Mouse (Mus musculus): Measurements from ENCODE around the gene Vps54. TPM values are rescaled to one million over a fixed set of nuclear protein-coding genes. Genes with fewer than 3 reads are reported as not detected.
"Not testable (repeated sequence)": the region's sequence is repeated elsewhere in the genome, so short reads cannot be mapped to it uniquely, and the experiment has no call there.

The Vps54 gene
- total and polyA plus RNA-seq, 2 experiments from 2014 or later, result 5.6 to 40.2 TPM

DNA sequence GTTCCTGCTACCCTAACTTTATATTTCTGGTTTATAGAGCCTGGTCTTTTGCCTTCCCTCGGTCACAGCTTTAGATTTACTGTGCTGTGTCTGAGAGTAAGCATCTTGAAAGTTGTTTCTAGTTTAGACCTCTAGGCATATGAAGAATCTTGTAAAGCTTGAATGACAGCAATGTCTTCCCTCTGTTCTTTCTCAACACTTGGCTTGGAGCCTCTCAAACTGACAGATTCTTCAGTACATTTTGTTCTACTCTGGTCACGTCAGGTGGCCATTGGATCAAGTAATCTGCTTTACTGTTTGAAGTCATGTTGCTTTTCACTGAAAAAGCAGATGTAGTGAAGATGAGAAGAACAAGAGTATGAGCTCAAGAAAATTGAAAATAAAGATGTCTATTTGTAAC is 37.1 kb downstream of the Vps54 start:
- no peak for TF ChIP-seq CTCF (IDR thresholded peaks at IDR 0.05; ENCODE audit: low read depth)
- no peaks in the 10 kb centered on the region for H3K9me3 ChIP-seq (ENCODE audit: low read length)
- no peaks in the 10 kb centered on the region for H3K27me3 ChIP-seq (ENCODE audit: insufficient read depth, low read length)
- peaks cover 9% of the 10 kb centered on the region for H3K36me3 ChIP-seq (ENCODE audit: insufficient read depth)
- no peak overlapping the region for H3K9ac ChIP-seq
- ATAC-seq, result no peak
- WGBS, result 89% methylated on average over 2 of the region's 2 CpGs
- DNase-seq, result no peak
- no peak overlapping the region for H3K27ac ChIP-seq (ENCODE audit: low read depth, low read length)
- H3K4me2 ChIP-seq (ENCODE audit: low read depth), result no peak overlapping the region
- H3K4me3 ChIP-seq (ENCODE audit: low read depth, low read length), result no peak overlapping the region
- H3K4me1 ChIP-seq (ENCODE audit: insufficient read depth), result no peaks in the 10 kb centered on the region

DNA sequence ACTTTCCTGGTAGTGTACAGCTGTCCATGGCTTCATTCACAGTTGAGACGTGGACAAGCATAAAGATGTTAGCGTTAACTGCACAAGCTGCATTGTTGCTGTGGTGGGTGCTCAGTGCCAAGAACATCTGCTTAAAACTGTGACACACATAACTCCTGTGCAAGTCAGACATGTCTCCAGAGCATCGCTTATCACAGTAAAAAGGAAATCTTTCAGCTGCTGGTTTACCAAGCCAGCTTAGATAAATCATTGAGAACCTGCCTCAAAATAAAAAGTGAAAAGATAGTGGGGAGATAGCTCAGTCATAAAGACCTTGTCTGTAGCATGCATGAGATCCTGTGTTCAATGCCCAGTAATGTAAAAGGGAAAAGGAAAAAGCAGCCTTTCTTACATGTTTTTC is 47.3 kb downstream of the Vps54 start:
- Histone ChIP-seq H3K36me3 (ENCODE audit: insufficient read depth) (no peaks in the 10 kb centered on the region; the same call in 1 of the 2 replicates), H3K4me1 (ENCODE audit: insufficient read depth) (no peaks in the 10 kb centered on the region), H3K9me3 (ENCODE audit: low read length) (no peaks in the 10 kb centered on the region), H3K27me3 (ENCODE audit: insufficient read depth, low read length) (no peaks in the 10 kb centered on the region), H3K4me3 (ENCODE audit: low read depth, low read length) (no peak overlapping the region), H3K27ac (ENCODE audit: low read depth, low read length) (no peak overlapping the region), H3K4me2 (ENCODE audit: low read depth) (no peak overlapping the region), H3K9ac (no peak overlapping the region)
- TF ChIP-seq CTCF (IDR thresholded peaks at IDR 0.05; ENCODE audit: low read depth), result no peak
- WGBS, result 88% methylated on average over 3 of the region's 3 CpGs
- ATAC-seq, result no peak
- no peak for DNase-seq

DNA sequence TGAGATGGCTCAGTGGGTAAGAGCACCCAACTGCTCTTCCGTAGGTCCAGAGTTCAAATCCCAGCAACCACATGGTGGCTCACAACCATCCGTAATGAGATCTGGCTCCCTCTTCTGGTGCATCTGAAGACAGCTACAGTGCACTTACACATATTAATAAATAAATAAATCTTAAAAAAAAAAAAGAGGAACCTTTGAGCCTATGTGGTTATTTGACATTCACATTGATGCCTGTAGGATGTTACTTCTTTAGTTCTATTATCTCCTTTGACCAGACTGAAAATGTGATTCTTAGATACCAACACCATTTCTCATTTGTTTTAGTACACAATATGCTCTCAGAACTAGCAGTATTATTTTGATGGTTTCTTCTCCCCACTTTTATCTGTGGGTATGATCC is 49.1 kb downstream of the Vps54 start:
- not testable (repeated sequence) for H3K27ac ChIP-seq (ENCODE audit: low read depth, low read length); DNase-seq; H3K4me2 ChIP-seq (ENCODE audit: low read depth); H3K36me3 ChIP-seq (ENCODE audit: insufficient read depth); H3K9me3 ChIP-seq (ENCODE audit: low read length); H3K4me3 ChIP-seq (ENCODE audit: low read depth, low read length); H3K9ac ChIP-seq; H3K4me1 ChIP-seq (ENCODE audit: insufficient read depth); ATAC-seq; H3K27me3 ChIP-seq (ENCODE audit: insufficient read depth, low read length)
- WGBS, result 100% methylated on average over 2 of the region's 2 CpGs

DNA sequence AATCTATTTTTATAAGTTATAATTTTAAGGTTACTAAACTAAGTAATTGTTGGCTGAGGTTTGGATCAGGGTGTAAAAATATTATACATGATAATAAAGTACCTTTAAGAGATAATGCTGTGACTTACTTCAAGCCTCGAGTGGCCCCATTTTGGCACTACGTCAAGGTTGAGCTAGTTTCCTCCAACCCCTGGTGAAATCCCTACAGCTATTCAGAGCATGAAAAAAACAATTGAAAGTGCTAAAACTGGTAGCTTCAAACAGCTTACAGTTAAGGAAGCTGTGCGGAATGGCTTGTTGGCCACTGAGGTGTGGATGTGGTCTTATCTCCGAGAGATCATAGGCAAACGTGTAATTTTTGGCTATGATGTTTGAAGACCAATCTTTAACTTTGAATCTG is 56.4 kb downstream of the Vps54 start:
- no peaks in the 10 kb centered on the region for H3K4me1 ChIP-seq (ENCODE audit: insufficient read depth)
- ATAC-seq, result no peak

DNA sequence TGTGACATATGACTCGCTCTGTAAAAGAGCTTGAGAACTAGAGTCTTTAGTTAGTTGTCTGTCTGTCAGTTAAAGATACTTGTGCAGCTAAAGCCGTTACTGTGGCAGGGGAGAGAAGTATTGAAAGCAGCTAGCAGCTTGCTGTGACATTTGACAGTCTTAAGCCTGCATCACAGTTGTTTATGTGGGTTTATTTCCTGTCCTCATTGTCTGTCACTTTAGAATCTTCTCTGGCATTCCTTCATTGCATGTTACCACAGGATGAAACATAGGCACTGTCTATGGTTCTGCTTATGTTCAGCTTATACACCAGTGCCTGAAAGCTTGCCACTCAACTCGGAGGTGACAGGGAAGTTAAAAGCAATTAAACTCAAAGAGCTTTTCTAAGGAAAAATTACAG is 64.5 kb downstream of the Vps54 start:
- ATAC-seq (no peak), DNase-seq (no peak)
- H3K4me1 ChIP-seq (ENCODE audit: insufficient read depth), result no peaks in the 10 kb centered on the region
- no peak for TF ChIP-seq CTCF (IDR thresholded peaks at IDR 0.05; ENCODE audit: low read depth)
- H3K9ac ChIP-seq, result no peak overlapping the region
- H3K9me3 ChIP-seq (ENCODE audit: low read length), result no peaks in the 10 kb centered on the region
- WGBS, result 60% methylated on average over 3 of the region's 3 CpGs
- H3K4me2 ChIP-seq (ENCODE audit: low read depth), result no peak overlapping the region
- H3K36me3 ChIP-seq (ENCODE audit: insufficient read depth), result peaks cover 23% of the 10 kb centered on the region
- H3K27ac ChIP-seq (ENCODE audit: low read depth, low read length), result no peak overlapping the region
- H3K4me3 ChIP-seq (ENCODE audit: low read depth, low read length), result no peak overlapping the region
- no peaks in the 10 kb centered on the region for H3K27me3 ChIP-seq (ENCODE audit: insufficient read depth, low read length)

More for the DNA sequence above, 56.4 kb downstream of the Vps54 start:
- H3K27ac ChIP-seq (ENCODE audit: low read depth, low read length), result no peak overlapping the region
- no peaks in the 10 kb centered on the region for H3K27me3 ChIP-seq (ENCODE audit: insufficient read depth, low read length)
- no peak overlapping the region for H3K9ac ChIP-seq
- TF ChIP-seq CTCF (IDR thresholded peaks at IDR 0.05; ENCODE audit: low read depth), result no peak
- 83% methylated on average over 5 of the region's 5 CpGs for WGBS
- no peak for DNase-seq
- no peak overlapping the region for H3K4me3 ChIP-seq (ENCODE audit: low read depth, low read length)
- H3K9me3 ChIP-seq (ENCODE audit: low read length), result no peaks in the 10 kb centered on the region
- H3K4me2 ChIP-seq (ENCODE audit: low read depth), result no peak overlapping the region
- peaks cover 7% of the 10 kb centered on the region; the same call in 1 of the 2 replicates for H3K36me3 ChIP-seq (ENCODE audit: insufficient read depth)

DNA sequence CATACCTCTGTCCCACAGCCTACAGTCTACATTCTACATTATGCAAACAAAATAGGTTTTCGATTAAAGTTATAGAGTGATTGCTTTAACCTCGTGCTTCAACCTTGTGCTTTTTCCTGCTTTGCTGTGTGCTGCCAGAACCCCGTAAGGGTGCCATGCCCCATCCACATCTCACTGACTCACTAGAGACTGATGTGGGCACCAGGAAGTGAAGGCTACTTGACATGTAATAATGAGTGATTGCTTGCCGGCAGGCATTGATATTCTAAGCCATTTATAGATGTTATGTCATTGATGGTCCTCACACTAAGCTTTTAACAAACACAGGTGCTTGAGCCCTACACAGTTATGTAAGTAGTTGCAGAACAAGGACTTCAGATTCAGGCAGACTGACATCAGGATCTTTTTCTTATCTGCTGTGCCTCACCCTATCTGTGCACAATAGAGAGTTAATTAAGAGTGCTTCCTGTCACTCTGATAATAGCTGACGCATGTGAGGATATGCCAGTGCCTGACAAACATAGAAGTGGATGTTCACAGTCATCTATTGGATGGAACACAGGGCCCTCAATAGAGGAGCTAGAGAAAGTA is 68.1 kb downstream of the Vps54 start:
- H3K4me3 ChIP-seq (ENCODE audit: low read depth, low read length), result no peak overlapping the region
- ATAC-seq (no peak), DNase-seq (no peak)
- H3K27ac ChIP-seq (ENCODE audit: low read depth, low read length), result no peak overlapping the region
- no peaks in the 10 kb centered on the region for H3K9me3 ChIP-seq (ENCODE audit: low read length)
- TF ChIP-seq CTCF (IDR thresholded peaks at IDR 0.05; ENCODE audit: low read depth), result no peak
- no peaks in the 10 kb centered on the region for H3K4me1 ChIP-seq (ENCODE audit: insufficient read depth)
- no peak overlapping the region for H3K9ac ChIP-seq
- 87% methylated on average over 5 of the region's 5 CpGs for WGBS
- no peaks in the 10 kb centered on the region for H3K27me3 ChIP-seq (ENCODE audit: insufficient read depth, low read length)
- H3K4me2 ChIP-seq (ENCODE audit: low read depth), result no peak overlapping the region
- peaks cover 10% of the 10 kb centered on the region for H3K36me3 ChIP-seq (ENCODE audit: insufficient read depth)

DNA sequence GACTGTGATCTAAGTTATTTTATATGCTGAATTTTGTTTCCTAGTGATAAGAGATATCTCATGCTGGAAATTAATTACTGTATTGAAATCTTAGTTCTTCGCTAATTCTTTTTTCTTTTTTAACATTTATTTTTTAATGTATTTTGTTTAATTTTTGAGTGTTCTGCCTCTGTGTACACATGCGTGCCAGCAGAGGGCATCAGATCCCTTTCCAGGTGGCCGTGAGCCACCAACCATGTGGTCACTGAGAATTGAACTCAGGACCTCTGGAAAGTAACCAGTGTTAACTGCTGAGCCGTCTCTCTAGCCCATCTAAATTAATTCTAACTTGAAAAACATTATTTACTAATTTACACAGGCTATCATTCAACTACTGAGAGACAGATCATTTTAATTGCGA is 69.0 kb downstream of the Vps54 start:
- H3K9me3 ChIP-seq (ENCODE audit: low read length), result no peaks in the 10 kb centered on the region
- peak; percentile 51 for TF ChIP-seq CTCF (IDR thresholded peaks at IDR 0.05; ENCODE audit: low read depth)
- H3K9ac ChIP-seq, result no peak overlapping the region
- DNase-seq, result no peak
- no peak overlapping the region for H3K4me3 ChIP-seq (ENCODE audit: low read depth, low read length)
- WGBS, result 82% methylated on average over 5 of the region's 5 CpGs
- H3K4me1 ChIP-seq (ENCODE audit: insufficient read depth), result no peaks in the 10 kb centered on the region
- no peaks in the 10 kb centered on the region for H3K27me3 ChIP-seq (ENCODE audit: insufficient read depth, low read length)
- H3K36me3 ChIP-seq (ENCODE audit: insufficient read depth), result peaks cover 13% of the 10 kb centered on the region
- no peak for ATAC-seq
- no peak overlapping the region for H3K4me2 ChIP-seq (ENCODE audit: low read depth)
- H3K27ac ChIP-seq (ENCODE audit: low read depth, low read length), result no peak overlapping the region

All from forebrain, postnatal 0 days (tissue).